Mouse (Mus musculus) ES-Bruce4 (cell line): ENCODE results near the gene Rdh9. TPM values are rescaled to one million over a fixed set of nuclear protein-coding genes. Genes with fewer than 3 reads are reported as not detected.

Experiments used
- H3K27ac ChIP-seq: 2 replicates; pipeline ENCODE4 v1.5.1; 2012; ENCODE audit warnings: low read length, inconsistent platforms; ENCODE audit not compliant: insufficient read depth
- H3K27me3 ChIP-seq: 2 replicates; pipeline ENCODE4 v1.6.1; 2012; ENCODE audit warnings: mild to moderate bottlenecking, low read length, inconsistent platforms; ENCODE audit not compliant: control insufficient read depth, poor library complexity, insufficient read depth, severe bottlenecking
- H3K36me3 ChIP-seq: 2 replicates; pipeline ENCODE4 v1.6.1; 2012; ENCODE audit warnings: inconsistent platforms, mild to moderate bottlenecking, low read length, moderate library complexity; ENCODE audit not compliant: control insufficient read depth, poor library complexity, insufficient read depth, severe bottlenecking
- H3K4me1 ChIP-seq: one replicate; pipeline ENCODE4 v1.8.1; 2011; ENCODE audit warnings: low read length; ENCODE audit not compliant: control insufficient read depth, insufficient read depth
- H3K4me3 ChIP-seq: 2 replicates; pipeline ENCODE4 v1.5.1; 2011; ENCODE audit warnings: low read depth, mild to moderate bottlenecking, low read length
- H3K9ac ChIP-seq: 2 replicates; pipeline ENCODE4 v1.6.1; 2012; ENCODE audit warnings: low read depth, mild to moderate bottlenecking, inconsistent platforms; ENCODE audit not compliant: poor library complexity, severe bottlenecking
- H3K9me3 ChIP-seq: replicated peaks from 2 replicates; pipeline ENCODE4 v1.6.1; 2012; ENCODE audit warnings: mild to moderate bottlenecking, low read length, inconsistent platforms; ENCODE audit not compliant: control insufficient read depth, poor library complexity, insufficient read depth, severe bottlenecking
- CTCF ChIP-seq: IDR thresholded peaks from one replicate; pipeline ENCODE4 v1.8.1; 2011; ENCODE audit warnings: low read depth, low read length
- EP300 ChIP-seq: IDR thresholded peaks from 2 replicates; pipeline ENCODE4 v1.6.1; 2011; ENCODE audit warnings: low read depth, low read length; ENCODE audit not compliant: insufficient read depth
- POLR2A ChIP-seq: IDR thresholded peaks from one replicate; pipeline ENCODE4 v1.8.1; 2011; ENCODE audit warnings: low read length; ENCODE audit not compliant: insufficient read depth
- polyA plus RNA-seq: library from polyadenylated mRNA; stranded (reverse); fragments of >200 nt; gene quantifications from 2 replicates; pipeline ENCODE4 v1.2.4, GENCODE M21; 2011; ENCODE audit warnings: low read depth; ENCODE audit not compliant: missing spikeins, insufficient read depth, insufficient read length

Rdh9 gene
- polyA plus RNA-seq, 1 experiment: 0.49 TPM

DNA sequence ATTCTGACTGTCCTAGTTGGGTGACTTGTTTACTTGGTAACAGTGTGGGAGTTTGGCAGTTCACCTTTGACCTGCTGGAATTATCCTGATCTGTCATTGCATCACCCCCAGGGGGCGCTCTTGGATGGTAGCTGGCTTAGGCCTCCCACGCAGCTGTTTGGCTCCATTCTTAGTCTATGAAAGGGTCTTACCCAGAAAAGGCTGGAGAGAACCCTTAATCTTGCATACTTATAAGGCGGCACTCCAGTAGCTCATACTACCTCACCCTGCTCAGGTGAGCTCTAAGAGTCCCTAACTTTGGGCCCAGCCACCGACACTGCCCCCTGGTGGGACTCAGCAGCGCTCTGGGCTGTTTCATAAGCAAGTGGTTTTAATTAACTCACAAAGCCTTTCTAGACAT, 31.5 kb upstream of the Rdh9 start:
- peaks cover 4% of the 10 kb centered on the region for H3K4me1 ChIP-seq
- TF ChIP-seq CTCF: peak; percentile 53
- no peak for TF ChIP-seq EP300
- TF ChIP-seq POLR2A: no peak
- no peak overlapping the region for H3K27ac ChIP-seq
- H3K4me3 ChIP-seq: no peak overlapping the region
- H3K9ac ChIP-seq: no peak overlapping the region
- H3K36me3 ChIP-seq: peaks cover 22% of the 10 kb centered on the region
- no peaks in the 10 kb centered on the region for H3K9me3 ChIP-seq
- no peaks in the 10 kb centered on the region for H3K27me3 ChIP-seq

- TF ChIP-seq EP300 (no peak), POLR2A (no peak), CTCF (no peak)
- Histone ChIP-seq H3K9me3 (no peaks in the 10 kb centered on the region), H3K36me3 (peaks cover 22% of the 10 kb centered on the region), H3K9ac (no peak overlapping the region), H3K27ac (peak overlapping the region; percentile 47), H3K4me1 (peaks cover 4% of the 10 kb centered on the region), H3K27me3 (no peaks in the 10 kb centered on the region), H3K4me3 (no peak overlapping the region)
These were observed 30.3 kb upstream of the Rdh9 start for GRCm38 (mm10) chr10:127745886-127746285.

DNA sequence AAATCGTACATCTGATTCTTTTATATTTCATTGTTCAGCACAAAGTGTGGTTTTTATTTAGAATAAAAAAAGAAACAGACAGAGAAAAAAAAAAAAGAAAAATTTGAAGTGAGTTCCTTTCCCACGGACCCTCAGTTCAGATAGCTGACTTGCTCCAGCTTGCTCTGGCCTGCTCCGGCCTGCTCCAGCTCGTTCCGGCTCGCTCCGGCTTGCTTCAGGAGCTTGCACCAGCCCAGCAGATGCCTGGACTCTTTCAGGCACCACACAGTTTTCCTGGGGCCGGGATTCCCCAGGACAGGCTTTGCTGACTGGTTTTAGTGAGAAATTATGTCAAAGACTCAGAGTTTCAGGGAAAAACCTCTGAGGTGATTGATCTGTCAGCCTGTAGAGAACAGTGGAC, 28.9 kb upstream of the Rdh9 start:
- Histone ChIP-seq H3K27me3 (no peaks in the 10 kb centered on the region), H3K4me1 (peaks cover 4% of the 10 kb centered on the region), H3K9ac (no peak overlapping the region), H3K9me3 (no peaks in the 10 kb centered on the region), H3K27ac (no peak overlapping the region), H3K36me3 (peaks cover 17% of the 10 kb centered on the region), H3K4me3 (no peak overlapping the region)
- TF ChIP-seq CTCF (no peak), EP300 (peak; percentile 90)

DNA sequence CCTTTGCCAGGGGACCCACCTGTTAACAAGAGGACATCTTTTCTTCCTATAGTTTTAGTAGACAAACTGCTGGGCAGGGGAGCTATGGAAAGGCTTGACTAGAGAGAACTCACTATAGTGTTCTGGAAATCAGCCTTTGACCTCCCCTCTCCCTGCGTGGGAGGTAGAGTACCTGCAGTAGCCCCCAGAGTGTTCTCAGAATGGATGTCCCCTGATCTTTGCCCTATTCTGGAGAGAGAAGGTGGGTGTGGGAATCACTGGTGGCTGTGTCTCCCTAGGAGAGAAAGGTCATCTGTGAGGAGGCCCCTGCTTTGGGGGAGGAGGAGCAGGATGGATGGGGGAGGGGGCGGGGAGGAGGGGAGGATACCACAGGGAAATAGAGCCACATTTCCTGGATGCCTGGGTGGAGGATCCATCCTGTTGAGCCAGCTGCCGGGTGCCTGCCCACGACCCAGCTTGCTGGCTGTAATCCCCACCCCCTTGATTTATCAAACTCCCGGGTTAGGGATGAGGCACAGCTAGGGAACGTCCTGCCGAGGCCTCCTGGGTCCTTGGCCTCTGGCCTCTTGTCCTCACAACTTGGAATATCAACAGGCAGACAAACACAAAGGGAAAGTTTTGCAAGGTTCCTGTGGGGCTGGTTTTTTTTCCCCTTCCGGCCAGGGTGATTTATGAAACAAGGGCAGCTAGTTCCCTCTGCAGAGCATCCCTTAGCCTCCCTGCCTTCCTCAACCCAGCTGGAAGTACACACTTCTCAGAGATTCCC, 27.2 kb upstream of the Rdh9 start:
- Histone ChIP-seq H3K4me3 (no peak overlapping the region), H3K9me3 (no peaks in the 10 kb centered on the region), H3K27ac (0 out of 2 replicates have a peak overlapping the region, but pooled peaks have one; percentile 16), H3K36me3 (peaks cover 2% of the 10 kb centered on the region), H3K27me3 (no peaks in the 10 kb centered on the region), H3K4me1 (peaks cover 3% of the 10 kb centered on the region), H3K9ac (peak overlapping the region; percentile 23; the same call in 1 of the 2 replicates)
- TF ChIP-seq EP300 (0 out of 2 replicates have a peak, but pooled peaks have one; percentile 49), CTCF (no peak), POLR2A (no peak)

DNA sequence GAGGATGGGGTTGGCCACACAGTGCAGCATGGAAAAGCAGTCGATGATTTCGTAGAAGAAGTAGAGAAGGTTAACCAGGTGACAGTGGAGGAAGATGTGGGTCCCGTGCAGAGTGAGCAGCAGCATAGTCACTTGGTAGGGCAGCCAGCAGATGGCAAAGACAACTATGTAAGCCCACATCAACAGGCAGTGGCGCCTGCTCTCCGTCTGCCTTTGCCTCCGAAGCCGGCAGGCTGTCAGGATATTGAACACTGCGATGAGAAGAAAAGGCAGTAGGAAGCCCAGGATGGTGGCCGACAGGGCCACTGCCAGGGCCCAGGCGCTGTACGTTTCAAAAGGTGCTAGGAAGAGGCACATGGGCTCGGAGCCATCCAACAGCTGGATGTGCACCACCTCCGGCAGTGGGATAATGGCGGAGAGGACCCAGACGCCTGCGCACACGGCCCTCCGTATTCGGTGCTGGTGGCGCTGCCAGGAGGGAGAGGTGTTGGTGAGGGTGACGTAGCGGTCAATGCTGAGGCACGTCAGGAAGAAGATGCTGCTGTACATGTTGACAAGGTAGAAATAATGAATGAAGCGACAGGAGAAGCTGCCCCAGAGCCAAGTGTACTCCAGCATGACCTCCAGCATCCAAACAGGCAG, 25.9 kb upstream of the Rdh9 start:
- Histone ChIP-seq H3K9me3 (no peaks in the 10 kb centered on the region), H3K36me3 (no peaks in the 10 kb centered on the region; the same call in 1 of the 2 replicates), H3K9ac (no peak overlapping the region), H3K27me3 (no peaks in the 10 kb centered on the region), H3K4me3 (peak overlapping the region; percentile 23), H3K4me1 (peaks cover 3% of the 10 kb centered on the region), H3K27ac (no peak overlapping the region)
- no peak for TF ChIP-seq POLR2A
- TF ChIP-seq EP300: no peak
- TF ChIP-seq CTCF: no peak

- TF ChIP-seq EP300 (no peak), POLR2A (no peak), CTCF (no peak)
- Histone ChIP-seq H3K9ac (no peak within 1 kb of the TSS), H3K4me1 (peaks cover 8% of the 10 kb centered on the region), H3K27me3 (0 out of 2 replicates have a peak, but pooled peaks cover 2% of the 10 kb centered on the region), H3K9me3 (no peaks in the 10 kb centered on the region), H3K4me3 (peak within 1 kb of the TSS; percentile 23), H3K36me3 (no peaks in the 10 kb centered on the region), H3K27ac (no peak within 1 kb of the TSS)
These were observed 24.6 kb upstream of the Rdh9 start, which contains the start of gene Gpr182 for GRCm38 (mm10) chr10:127751548-127751947. Gpr182 (minus strand) TSS chr10:127751732.
